Mouse (Mus musculus): ENCODE measurements around the gene Slc52a3. TPM values are rescaled to one million over a fixed set of nuclear protein-coding genes. Genes with fewer than 3 reads are reported as not detected.
A peak's percentile ranks its signal among the peaks of the same experiment; 100 is the strongest.

Slc52a3 gene
- polyA plus RNA-seq, 1 experiment from 2014 or later: 1.4 TPM

GRCm38 (mm10) chr2:151971748-151972147 is 24.6 kb upstream of the Slc52a3 start:
- H3K4me3 ChIP-seq (replicated peaks; ENCODE audit: low read length): no peak overlapping the region
- no peak for ATAC-seq (ENCODE audit: low FRiP score)
- H3K27me3 ChIP-seq (ENCODE audit: control insufficient read depth, insufficient read depth, low read length): no peaks in the 10 kb centered on the region
- no peak for DNase-seq (ENCODE audit: low spot score)
- peaks cover 58% of the 10 kb centered on the region for H3K4me1 ChIP-seq (replicated peaks; ENCODE audit: control insufficient read depth, insufficient read depth, low read length)
- no peaks in the 10 kb centered on the region for H3K36me3 ChIP-seq (replicated peaks; ENCODE audit: control insufficient read depth, insufficient read depth)
- H3K4me2 ChIP-seq (replicated peaks): no peak overlapping the region
- 76% methylated on average over 5 of the region's 5 CpGs for WGBS
- no peaks in the 10 kb centered on the region for H3K9me3 ChIP-seq (ENCODE audit: control insufficient read depth, low read length)
- no peak overlapping the region for H3K9ac ChIP-seq
- H3K27ac ChIP-seq: no peak overlapping the region

GRCm38 (mm10) chr2:151972880-151973594 is 23.3 kb upstream of the Slc52a3 start:
- peaks cover 47% of the 10 kb centered on the region for H3K4me1 ChIP-seq (replicated peaks; ENCODE audit: control insufficient read depth, insufficient read depth, low read length)
- no peaks in the 10 kb centered on the region for H3K9me3 ChIP-seq (ENCODE audit: control insufficient read depth, low read length)
- peak overlapping the region; percentile 29 for H3K4me3 ChIP-seq (replicated peaks; ENCODE audit: low read length)
- H3K36me3 ChIP-seq (replicated peaks; ENCODE audit: control insufficient read depth, insufficient read depth): no peaks in the 10 kb centered on the region
- peak; percentile 28 for ATAC-seq (ENCODE audit: low FRiP score)
- peak overlapping the region; percentile 51 for H3K9ac ChIP-seq
- DNase-seq (ENCODE audit: low spot score): peak; percentile 53
- WGBS: 13% methylated on average over 23 of the region's 23 CpGs
- peak overlapping the region; percentile 58 for H3K4me2 ChIP-seq (replicated peaks)
- H3K27ac ChIP-seq: peak overlapping the region; percentile 51; the same call in 1 of the 2 replicates
- H3K27me3 ChIP-seq (ENCODE audit: control insufficient read depth, insufficient read depth, low read length): no peaks in the 10 kb centered on the region

- Histone ChIP-seq H3K36me3 (replicated peaks; ENCODE audit: control insufficient read depth, insufficient read depth) (no peaks in the 10 kb centered on the region), H3K27me3 (ENCODE audit: control insufficient read depth, insufficient read depth, low read length) (no peaks in the 10 kb centered on the region), H3K9me3 (ENCODE audit: control insufficient read depth, low read length) (no peaks in the 10 kb centered on the region), H3K27ac (peak overlapping the region; percentile 51; the same call in 1 of the 2 replicates), H3K4me3 (replicated peaks; ENCODE audit: low read length) (peak overlapping the region; percentile 29), H3K9ac (peak overlapping the region; percentile 51), H3K4me2 (replicated peaks) (peak overlapping the region; percentile 58), H3K4me1 (replicated peaks; ENCODE audit: control insufficient read depth, insufficient read depth, low read length) (peaks cover 40% of the 10 kb centered on the region)
- DNase-seq (ENCODE audit: low spot score): no peak
- ATAC-seq (ENCODE audit: low FRiP score): no peak
- WGBS: 7% methylated on average over 36 of the region's 36 CpGs
These were observed 22.4 kb upstream of the Slc52a3 start for GRCm38 (mm10) chr2:151973595-151974562.

GRCm38 (mm10) chr2:151975295-151975694 is 21.0 kb upstream of the Slc52a3 start:
- Histone ChIP-seq H3K27me3 (ENCODE audit: control insufficient read depth, insufficient read depth, low read length) (no peaks in the 10 kb centered on the region), H3K4me1 (replicated peaks; ENCODE audit: control insufficient read depth, insufficient read depth, low read length) (peaks cover 34% of the 10 kb centered on the region), H3K27ac (no peak overlapping the region), H3K4me3 (replicated peaks; ENCODE audit: low read length) (no peak overlapping the region), H3K9me3 (ENCODE audit: control insufficient read depth, low read length) (no peaks in the 10 kb centered on the region), H3K9ac (no peak overlapping the region), H3K4me2 (replicated peaks) (no peak overlapping the region), H3K36me3 (replicated peaks; ENCODE audit: control insufficient read depth, insufficient read depth) (no peaks in the 10 kb centered on the region)
- WGBS: 81% methylated on average over 5 of the region's 5 CpGs
- ATAC-seq (ENCODE audit: low FRiP score) (no peak), DNase-seq (ENCODE audit: low spot score) (no peak)

- Histone ChIP-seq H3K27me3 (ENCODE audit: control insufficient read depth, insufficient read depth, low read length) (no peaks in the 10 kb centered on the region), H3K4me3 (replicated peaks; ENCODE audit: low read length) (no peak overlapping the region), H3K4me2 (replicated peaks) (no peak overlapping the region), H3K9me3 (ENCODE audit: control insufficient read depth, low read length) (no peaks in the 10 kb centered on the region), H3K9ac (no peak overlapping the region), H3K27ac (no peak overlapping the region), H3K4me1 (replicated peaks; ENCODE audit: control insufficient read depth, insufficient read depth, low read length) (peaks cover 37% of the 10 kb centered on the region), H3K36me3 (replicated peaks; ENCODE audit: control insufficient read depth, insufficient read depth) (no peaks in the 10 kb centered on the region)
- DNase-seq (ENCODE audit: low spot score) (no peak), ATAC-seq (ENCODE audit: low FRiP score) (no peak)
- WGBS: 81% methylated on average over 3 of the region's 3 CpGs
These were observed 20.2 kb upstream of the Slc52a3 start for GRCm38 (mm10) chr2:151976067-151976466.

GRCm38 (mm10) chr2:151977689-151978440 is 18.4 kb upstream of the Slc52a3 start:
- Histone ChIP-seq H3K27me3 (ENCODE audit: control insufficient read depth, insufficient read depth, low read length) (no peaks in the 10 kb centered on the region), H3K36me3 (replicated peaks; ENCODE audit: control insufficient read depth, insufficient read depth) (no peaks in the 10 kb centered on the region), H3K27ac (no peak overlapping the region), H3K9me3 (ENCODE audit: control insufficient read depth, low read length) (no peaks in the 10 kb centered on the region), H3K4me3 (replicated peaks; ENCODE audit: low read length) (no peak overlapping the region), H3K4me1 (replicated peaks; ENCODE audit: control insufficient read depth, insufficient read depth, low read length) (peaks cover 30% of the 10 kb centered on the region), H3K9ac (no peak overlapping the region), H3K4me2 (replicated peaks) (no peak overlapping the region)
- no peak for DNase-seq (ENCODE audit: low spot score)
- 73% methylated on average over 4 of the region's 4 CpGs for WGBS
- ATAC-seq (ENCODE audit: low FRiP score): no peak

- 63% methylated on average over 6 of the region's 6 CpGs for WGBS
- Histone ChIP-seq H3K9me3 (ENCODE audit: control insufficient read depth, low read length) (no peaks in the 10 kb centered on the region), H3K27ac (no peak overlapping the region), H3K4me3 (replicated peaks; ENCODE audit: low read length) (no peak overlapping the region), H3K36me3 (replicated peaks; ENCODE audit: control insufficient read depth, insufficient read depth) (no peaks in the 10 kb centered on the region), H3K9ac (no peak overlapping the region), H3K4me2 (replicated peaks) (peak overlapping the region; percentile 95; the same call in 1 of the 2 replicates), H3K4me1 (replicated peaks; ENCODE audit: control insufficient read depth, insufficient read depth, low read length) (peaks cover 24% of the 10 kb centered on the region), H3K27me3 (ENCODE audit: control insufficient read depth, insufficient read depth, low read length) (no peaks in the 10 kb centered on the region)
- DNase-seq (ENCODE audit: low spot score) (no peak), ATAC-seq (ENCODE audit: low FRiP score) (no peak)
These were observed 17.8 kb upstream of the Slc52a3 start for GRCm38 (mm10) chr2:151978494-151978893.

- H3K4me1 ChIP-seq (replicated peaks; ENCODE audit: control insufficient read depth, insufficient read depth, low read length): peaks cover 16% of the 10 kb centered on the region
- H3K27me3 ChIP-seq (ENCODE audit: control insufficient read depth, insufficient read depth, low read length): no peaks in the 10 kb centered on the region
- under 1% methylated on average over 46 of the region's 46 CpGs for WGBS
- H3K4me2 ChIP-seq (replicated peaks): peak within 1 kb of the TSS; percentile 95
- peak within 1 kb of the TSS; percentile 68 for H3K9ac ChIP-seq
- peak within 1 kb of the TSS; percentile 62 for H3K4me3 ChIP-seq (replicated peaks; ENCODE audit: low read length)
- peak within 1 kb of the TSS; percentile 55 for H3K27ac ChIP-seq
- DNase-seq (ENCODE audit: low spot score): peak; percentile 85
- peak; percentile 90 for ATAC-seq (ENCODE audit: low FRiP score)
- H3K36me3 ChIP-seq (replicated peaks; ENCODE audit: control insufficient read depth, insufficient read depth): no peaks in the 10 kb centered on the region
- no peaks in the 10 kb centered on the region for H3K9me3 ChIP-seq (ENCODE audit: control insufficient read depth, low read length)
These were observed 16.6 kb upstream of the Slc52a3 start, which contains the start of gene Fam110a for GRCm38 (mm10) chr2:151979470-151980354. Gene Fam110a (minus strand): TSS chr2:151980219.

All from hindbrain, embryonic 14.5 days (tissue).